Mouse (Mus musculus) c-Kit-positive CD71-positive TER-119-positive erythroid progenitor cells, embryonic 14.5 days (primary cell): ENCODE measurements at regions not wholly inside any gene's neighbourhood (a gene's known extent, or its start where the extent isn't known, plus 50 kb on each side); places are given as distances from the start of the nearest gene placed in this dataset.

Source experiments
- DNase-seq: peaks from one replicate; pipeline ENCODE4 v3.0.0-alpha.2; 2013; ENCODE audit warnings: low spot score

DNA sequence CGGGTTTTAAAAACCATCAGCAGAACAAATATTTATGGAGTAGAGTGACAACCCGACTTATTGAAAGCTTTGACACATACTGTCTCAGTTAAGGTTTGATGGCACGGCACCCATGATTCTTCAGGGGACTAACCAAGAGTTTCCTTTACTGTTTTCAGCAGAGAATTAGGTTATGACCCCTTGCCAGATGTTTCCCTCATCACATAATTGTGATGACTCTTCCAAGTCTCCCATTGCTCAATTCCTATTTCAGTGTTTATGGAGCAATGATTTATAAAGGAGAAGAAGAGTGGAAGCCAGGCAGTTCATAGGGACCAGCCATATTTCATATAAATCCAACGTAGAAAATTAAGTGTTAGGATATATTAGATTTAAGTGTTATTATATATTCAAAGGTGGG, 181.4 kb upstream of the Adgrl2 start:
- no peak for DNase-seq

DNA sequence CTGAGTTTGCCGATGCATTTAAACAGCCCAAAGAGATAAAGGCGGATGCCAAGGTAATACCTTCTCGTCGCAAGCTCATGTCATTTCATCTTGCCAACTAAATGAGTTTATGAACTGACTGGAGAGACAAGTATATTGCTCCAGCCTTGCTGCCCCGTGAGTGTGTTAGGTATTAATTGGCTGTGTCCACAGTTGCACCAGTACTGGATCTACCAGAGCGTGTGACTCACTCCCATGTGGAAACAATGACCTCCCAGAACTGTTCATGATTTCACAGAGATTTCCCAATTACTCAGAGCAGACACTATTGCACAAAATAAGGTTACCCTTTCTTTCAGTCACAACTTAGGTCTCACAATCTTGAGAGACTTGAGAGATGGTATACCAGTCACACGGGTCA, 179.8 kb upstream of the Adgrl2 start:
- DNase-seq, result no peak

DNA sequence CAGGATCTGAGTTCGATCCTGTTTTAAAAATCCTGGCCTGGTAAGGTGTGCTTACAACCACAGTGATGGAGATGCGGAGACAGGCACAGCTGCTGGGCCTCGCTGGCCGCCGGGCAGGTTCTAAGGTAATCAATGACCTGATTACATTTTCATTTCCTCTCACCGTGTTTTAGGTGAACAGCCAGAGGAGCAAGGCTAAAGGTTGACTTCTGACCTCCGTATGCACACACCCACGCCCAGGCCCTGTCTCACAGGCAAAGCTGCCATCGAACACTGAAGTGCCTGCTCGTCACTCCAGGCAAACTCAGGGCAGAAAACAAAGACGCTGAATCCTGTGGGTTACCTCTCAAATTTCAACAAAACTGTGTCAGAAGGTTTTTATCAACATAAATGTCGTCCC, 179.1 kb upstream of the Adgrl2 start:
- DNase-seq, result no peak

DNA sequence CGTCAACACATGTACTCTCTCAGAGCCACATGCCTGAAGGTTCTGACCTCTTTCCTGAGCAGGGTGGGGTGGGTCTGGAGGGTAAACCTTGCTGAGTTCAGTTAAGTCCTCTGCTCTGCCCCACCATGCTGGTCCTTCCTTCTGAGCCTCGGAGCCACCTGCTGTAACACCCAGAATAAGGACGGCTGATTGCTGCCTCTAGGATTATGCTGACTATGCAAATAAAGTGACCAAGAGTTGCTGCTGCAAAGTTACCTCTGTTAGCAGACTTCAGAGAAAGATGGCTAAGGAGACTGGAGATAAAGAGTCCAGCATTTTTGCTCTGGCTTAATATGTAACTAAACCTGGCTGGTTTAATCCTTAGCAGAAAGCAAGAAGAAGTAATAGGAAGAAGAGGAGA, 177.6 kb upstream of the Adgrl2 start:
- DNase-seq, result no peak

DNA sequence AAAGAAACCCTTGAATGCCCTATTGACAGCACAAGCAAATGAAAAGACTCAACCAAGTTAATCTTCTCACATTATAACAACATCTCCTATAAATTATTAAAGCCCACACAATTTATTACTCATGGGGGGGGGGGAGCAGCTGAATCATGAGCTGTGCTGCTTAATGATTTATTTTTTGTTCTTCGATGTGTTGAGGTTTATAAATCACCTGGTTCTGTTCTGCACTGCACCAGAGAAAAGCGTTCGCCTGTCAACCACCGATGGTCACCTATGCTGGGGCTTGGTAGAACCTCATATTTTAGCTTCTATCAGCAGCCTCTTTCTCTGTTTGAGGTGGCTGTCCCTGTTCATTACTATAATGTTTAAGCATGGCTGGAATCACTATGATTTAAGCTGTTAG, 174.4 kb upstream of the Adgrl2 start:
- no peak for DNase-seq

DNA sequence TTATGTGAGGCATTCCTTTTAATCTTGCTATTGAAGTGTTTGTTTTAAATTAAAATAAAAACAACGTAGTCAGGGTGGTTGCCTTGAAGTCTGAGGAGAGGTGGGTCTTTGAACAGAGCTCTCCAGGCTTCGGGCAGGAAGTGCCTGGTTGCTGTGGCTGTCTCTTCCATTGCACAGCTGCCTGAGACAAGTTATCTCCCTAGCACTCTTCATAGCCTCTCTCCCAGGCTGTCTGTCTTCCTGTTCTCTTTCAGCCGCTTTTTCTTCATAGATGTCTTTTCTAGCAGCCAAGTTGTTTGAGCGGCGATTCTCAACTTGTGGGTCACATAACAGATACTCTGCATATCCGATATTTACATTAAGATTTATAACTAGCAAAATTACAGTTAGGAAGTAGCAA, 173.2 kb upstream of the Adgrl2 start:
- DNase-seq, result no peak

DNA sequence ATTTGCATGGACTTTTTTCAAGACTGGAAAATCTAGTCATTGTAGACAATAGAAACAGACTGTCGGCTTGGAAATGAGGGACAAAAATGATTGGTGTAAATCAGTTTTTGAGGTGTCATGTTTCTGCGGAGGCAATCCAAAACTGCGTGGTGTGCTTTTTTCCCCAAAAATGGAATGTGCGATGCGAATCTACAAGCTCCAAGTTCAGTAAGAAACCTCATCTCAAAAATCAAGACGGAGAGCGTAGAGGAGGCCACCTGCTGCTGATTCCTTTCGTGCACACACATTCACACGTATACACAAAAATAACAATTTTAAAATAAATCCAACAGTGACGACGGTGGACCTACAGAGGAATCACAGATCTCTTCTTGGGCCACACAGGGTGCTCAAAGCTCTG, 170.5 kb upstream of the Adgrl2 start:
- DNase-seq, result no peak

DNA sequence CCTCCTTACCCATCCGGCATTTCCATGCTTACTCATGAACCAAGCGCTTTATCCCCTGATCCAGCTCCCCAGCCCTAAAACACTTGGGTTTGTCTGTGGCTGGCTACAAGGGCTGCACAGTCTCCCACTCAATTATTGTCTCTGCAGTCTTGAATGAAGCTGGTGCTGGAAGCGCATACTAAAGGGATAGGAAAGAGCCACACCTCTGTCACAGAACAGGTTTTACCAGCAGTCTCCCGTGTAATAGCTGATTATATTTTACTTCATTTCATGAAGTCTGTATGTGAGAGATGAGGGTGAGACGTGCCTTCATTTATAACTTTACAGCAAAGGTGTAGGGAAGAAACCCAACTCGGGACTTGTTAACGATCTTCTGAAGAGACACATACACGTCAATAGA, 167.0 kb upstream of the Adgrl2 start:
- no peak for DNase-seq

DNA sequence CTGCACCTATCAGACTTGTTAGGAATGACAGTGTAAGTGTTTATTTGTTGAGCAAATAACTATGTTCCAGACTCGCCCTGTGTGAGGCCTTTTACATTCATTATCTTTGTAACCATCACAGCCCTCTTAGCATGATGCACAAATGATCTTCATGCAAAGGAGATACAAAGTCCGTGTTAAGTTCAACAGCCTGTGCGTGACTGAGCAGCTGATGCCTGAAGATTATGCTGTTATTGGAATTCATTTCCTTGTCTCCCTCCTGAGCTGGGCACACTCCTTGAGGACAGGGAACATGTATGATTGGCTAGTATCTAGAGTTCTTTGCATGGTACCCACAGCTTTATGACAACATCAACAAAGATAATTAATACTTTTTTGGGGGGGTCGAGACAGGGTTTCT, 162.0 kb upstream of the Adgrl2 start:
- no peak for DNase-seq

DNA sequence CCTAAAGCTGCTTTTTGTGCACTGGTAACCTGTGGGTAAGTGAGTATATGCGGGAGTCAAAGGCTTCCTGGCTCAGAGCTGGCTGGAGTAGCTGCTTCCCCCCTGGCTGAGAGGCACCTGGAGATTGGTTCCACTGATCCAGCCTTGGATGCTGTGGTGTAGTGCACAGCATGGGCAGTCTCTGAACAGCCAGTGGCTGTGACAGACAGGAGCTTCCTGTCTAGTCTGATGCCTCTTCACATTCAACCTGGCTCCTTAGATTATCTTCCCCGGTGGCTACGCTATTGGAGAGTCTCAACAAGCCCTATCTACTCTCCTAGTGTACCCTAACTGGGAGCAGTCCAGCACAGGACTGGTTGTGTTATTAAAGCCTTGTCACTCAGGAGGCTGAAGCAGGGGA, 160.4 kb upstream of the Adgrl2 start:
- no peak for DNase-seq

DNA sequence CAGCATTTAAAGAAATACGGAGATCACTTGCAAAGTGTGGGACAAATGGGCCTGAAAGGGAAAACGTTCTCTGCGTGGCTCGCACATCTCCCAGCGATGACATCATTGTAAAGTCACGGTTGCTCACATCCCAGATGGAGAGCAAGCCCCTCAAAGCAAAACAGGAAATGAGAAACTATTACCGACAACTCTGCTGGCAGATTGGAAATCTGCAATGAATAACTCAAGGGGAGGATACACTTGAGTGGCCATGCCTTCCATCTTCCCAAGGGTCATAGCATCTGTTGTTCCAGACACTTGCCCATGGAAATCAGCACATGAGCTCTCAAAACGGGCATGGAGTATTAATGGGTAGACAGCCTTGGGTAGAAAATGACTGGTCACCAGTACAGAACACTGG, 158.3 kb upstream of the Adgrl2 start:
- DNase-seq, result no peak

DNA sequence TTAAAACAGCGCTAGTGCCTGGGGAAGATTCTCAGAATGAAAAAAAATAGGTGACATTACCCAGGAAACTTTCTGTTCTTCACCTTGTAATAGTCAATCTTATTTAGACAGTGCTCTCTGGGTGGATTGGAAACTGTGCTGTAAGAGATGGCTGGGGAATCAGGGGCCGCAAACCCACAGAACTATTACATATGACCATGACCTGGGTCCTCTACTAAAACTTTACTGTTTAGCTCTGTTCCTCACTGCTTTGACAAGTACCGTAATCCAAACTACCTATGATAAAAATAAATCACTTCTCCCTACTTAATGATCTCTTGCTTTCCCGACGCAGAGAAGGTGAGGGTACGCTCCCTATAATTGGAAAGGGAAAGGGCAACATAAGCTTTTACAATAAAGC, 157.6 kb upstream of the Adgrl2 start:
- no peak for DNase-seq

DNA sequence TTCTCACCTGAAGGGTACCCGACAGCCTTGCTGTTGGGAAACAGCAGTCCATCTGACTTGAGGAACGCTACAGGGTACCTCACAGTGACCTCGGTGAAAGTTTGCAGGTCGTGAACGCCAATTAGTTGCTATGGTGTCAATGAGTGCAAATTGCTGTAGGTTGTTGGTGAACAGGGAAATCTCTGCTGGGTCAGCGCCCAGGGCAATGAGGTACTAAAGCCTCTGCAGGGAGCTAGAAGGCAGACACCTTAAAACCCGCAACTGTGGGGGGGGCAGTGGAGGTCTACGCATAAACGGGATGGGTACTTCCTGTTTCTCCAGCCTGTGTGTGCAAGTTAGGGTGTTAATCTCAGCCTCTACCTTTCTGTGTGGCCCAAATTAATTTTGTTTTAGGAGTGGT, 156.3 kb upstream of the Adgrl2 start:
- no peak for DNase-seq

DNA sequence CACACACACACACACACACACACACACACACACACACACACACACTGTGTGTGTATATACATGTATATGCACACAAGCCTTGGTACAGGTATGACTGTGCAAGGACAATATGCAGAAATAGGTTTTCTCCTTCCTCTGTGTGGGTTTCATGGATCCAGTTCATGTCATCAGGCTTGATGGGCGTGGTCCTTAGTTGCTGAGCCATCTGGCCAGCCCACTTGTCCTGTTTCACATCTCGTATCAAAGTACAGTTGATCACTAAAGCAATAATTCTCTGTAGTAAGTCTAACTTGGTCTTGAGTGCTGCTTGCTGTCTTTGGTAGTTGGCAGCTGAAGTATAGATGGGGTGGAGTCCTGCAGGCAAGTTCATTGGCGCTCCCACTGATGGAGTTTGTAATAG, 150.1 kb upstream of the Adgrl2 start:
- no peak for DNase-seq

DNA sequence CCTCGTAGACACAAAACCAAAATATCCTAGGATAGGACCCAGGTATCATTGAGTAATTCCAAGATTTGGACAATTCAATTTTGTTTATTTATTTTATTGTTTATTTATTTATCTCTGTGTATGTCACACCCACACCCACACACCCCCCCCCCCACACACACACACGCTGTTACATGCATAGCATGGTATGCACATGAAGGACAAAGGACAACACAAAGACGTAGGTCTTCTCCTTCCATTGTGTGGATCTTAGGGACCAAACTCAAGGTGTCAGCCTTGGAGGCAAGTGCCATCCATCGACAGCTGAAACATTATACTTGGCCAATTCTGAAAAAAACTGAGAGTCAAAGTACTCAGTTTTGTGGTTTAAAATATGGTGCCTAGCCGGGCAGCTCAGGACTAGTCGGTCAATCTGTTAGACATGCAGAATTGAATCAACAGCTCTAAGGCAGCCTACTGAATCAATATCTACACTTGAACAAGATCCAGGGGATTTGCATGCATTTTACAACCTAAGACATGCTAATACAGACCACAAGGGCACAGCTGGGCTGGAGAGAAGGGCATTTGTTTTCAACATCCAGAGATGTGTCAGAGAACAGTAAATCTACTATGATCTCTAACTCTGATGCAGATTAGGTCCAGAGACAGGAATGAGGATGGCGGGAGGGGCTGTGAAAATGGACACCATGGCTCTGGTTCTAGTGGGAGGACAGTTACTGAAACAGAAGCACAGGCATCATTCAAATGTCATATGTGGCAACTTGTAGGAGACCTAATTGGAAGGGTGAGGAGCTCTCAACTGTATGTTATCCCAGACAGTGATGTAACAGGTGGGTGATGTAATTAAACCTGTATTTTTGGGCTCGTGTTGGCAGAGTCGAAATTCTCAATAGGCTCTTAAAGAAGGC, 143.9 kb upstream of the Adgrl2 start:
- DNase-seq, result no peak

DNA sequence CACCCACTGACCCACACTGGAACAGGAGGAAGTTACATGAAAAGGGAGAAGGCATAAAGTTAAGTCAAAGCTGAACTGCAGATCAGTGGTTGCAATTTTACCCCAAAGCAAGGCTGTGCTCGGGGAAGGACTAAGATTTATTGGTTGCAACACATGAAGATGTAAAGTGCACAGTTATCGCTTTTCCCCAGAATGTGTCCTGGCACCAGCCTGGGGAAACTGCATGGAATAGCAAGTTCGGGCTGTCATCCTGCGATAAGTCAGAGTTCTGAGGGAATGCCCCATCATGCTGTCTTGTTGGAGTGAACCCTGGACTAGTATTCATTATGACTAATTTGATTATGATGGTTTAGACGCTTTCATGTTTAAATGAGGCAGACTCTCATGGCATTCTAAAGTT, 128.5 kb upstream of the Adgrl2 start:
- no peak for DNase-seq

DNA sequence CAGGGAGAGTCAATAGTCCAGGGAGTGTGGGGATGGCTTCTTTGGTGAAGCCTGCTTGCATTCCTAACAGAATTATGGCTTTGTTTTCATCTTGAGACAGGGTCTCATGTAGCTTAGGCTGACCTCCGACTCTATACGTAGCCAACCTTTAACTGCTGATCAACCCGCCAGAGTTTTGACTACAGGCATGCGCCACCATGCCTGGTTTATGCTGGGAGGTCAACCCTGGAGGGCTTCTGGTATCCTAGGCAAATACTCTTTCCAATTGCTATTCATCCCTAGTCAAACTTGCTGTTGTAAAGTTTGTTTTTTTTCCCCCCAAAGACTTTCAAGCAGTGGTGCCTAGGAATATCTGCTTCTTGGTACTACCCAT, 127.3 kb upstream of the Adgrl2 start:
- no peak for DNase-seq

DNA sequence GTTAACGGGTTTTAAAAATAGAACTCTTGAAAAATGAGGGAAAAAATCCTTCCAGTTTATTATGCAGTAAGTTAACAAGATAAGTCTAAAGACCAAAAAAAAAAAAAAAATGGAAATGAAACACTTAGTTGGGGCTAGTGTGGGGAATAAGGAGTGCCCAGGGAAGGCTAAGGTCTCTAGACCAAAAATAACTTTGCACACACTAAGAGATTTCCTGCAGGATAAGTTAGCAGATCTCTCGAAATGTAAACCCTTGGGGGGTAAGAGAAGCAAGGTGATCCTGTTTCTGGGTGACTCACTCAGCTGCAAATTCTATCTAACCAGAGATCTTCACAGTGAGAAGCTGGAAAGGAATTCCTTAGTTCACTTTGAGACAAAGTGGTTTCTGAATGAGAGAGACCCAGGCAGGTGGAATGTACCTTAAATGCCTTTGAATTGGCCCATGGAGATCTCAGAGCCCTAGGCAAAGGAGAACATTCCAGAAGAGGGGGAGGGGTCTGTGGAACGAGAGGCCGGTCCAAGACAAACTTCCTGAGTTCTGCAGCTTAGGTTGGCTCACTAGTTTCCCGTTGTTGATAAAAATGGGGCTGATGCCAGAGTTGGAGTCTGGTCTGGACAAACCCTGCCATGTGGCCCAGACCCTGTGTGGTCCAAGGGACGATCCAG, 126.8 kb upstream of the Adgrl2 start:
- no peak for DNase-seq

DNA sequence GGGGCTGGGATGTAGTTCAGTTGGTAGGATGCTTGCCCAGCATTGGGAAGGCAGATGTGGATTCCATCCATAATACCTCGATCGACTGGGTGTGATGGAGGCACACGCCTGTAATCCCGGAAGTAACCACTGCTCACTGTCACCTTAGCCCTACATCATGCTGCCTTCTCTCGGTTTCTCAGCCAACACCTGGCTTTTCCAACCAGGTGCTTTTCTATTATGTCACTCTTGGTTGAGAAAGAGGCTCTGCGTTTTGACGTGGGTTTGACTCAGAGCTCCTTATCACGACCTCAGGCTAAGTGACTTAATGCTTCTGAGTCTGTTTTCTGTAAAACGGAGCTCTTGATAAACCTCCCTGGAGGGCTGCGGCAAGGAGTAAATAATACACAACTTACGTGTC, 126.2 kb upstream of the Adgrl2 start:
- DNase-seq, result no peak

DNA sequence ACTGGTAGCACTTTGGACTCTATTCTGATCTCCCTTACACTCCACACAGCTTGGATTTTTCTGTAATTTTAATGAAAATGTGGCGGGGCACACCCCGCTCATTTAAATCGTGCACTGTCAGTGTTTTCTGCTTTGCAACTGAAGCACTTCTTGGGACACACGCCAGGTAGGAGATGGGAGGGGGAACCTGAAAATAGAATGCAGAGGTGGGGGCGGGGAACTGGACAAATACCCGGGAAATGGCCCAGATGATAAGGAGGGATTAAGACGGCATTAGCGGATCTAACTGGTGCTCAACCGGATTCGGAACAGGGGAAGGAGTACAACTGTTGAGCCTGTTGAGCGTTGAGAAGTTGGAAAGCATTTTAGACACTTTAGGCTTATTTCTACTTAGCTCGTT, 125.5 kb upstream of the Adgrl2 start:
- DNase-seq, result no peak

DNA sequence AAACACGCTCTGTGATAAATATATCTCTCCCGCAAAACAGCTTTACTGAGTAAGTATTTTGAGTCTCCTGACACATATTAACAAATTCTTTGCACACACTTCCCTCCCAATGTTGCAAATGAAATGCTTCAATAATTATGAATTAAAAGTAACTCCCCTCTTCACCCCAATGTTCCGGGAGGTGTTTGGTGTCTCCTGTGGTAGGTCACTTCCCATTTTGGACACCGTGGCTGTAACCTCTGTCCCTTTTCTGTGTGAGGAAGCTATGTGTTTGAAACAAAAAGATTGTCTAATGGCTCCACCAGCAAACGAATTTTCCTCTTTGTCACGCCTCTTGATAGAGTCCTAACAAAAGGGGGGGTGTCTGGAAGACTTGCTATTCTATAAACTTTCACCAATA, 122.5 kb upstream of the Adgrl2 start:
- no peak for DNase-seq

DNA sequence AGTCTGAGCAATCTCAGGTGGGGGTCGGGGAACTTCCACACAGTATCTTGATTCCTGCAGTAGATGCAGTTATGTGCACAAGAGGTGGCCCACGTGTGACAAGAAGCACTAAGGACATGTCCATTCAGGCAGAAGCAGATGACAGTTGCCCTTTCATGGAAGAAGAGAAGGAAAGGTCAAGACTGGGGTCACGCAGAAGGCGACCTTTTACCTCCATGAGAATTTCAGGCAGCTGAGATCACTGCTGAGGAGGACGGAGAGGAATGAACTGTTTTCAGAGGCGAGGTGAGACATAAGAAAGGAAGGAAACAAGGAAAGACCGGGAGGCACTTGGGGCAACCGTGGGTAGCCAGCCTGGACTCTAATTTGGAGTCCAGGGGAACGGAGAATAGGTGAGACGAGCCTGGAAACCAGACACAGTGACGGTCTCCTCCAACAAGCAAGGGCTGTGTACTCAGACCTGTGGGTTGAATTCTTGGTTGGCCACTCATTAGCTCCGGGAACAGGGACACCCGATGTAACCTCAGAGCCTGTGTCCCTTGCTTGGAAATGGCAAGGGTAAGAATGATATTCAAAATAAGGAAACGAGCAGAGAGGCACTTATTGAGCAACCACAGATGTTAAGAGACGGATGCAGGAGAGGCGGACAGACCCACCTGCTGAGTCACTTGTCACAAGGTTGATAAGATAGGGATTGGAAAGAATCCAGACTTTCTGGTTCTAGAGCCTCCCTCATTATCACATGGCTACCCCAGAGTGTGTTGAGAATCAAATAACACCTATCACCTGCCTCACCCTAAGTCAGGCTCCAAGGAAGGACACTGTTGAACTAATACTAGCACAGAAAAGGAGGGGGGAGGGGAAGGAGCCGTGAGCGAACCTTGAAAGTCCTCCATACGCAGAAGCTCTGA, 121.4 kb upstream of the Adgrl2 start:
- no peak for DNase-seq

DNA sequence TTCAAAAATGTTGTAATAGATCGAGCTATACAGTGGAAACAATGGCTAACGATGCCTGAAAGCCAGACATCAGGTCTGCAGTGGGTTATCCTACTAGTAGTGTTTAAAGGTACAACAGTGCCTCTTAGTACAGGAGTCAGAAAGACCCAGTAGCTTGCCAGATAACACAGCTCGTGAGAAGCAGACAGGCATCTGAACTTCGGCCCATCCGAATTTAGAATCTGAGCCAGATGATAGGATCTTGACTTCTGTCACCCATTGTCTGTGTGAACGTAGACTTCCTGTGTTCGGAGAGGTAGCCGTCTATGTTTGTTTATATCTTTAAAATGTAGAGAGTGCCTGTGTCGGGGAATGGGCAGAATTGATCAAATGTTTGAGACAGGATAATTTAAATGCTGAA, 120.5 kb upstream of the Adgrl2 start:
- no peak for DNase-seq
